ENCODE assay signal across 25 mouse cellular contexts in the genomic region with DNA sequence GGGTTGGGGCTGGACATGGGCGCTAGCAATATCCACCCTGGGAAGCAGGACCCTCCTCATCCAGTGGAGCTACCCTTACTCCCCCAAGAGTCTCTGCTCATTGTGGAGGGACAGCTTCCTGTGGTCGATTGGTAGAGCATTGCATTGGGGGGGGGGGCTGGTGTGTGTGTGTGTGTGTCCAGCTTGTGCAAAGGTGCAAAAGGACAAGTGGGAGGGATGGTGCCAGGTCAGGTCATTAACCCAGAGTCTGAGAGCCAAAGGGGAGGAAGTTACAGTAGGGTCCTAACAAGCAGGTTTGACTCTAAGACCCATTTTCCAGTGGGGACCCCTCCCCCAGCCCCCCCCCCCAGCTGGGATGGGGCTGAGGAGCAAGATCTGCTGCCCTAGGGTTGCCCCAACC. TPM values are rescaled to one million over a fixed set of nuclear protein-coding genes. Genes with fewer than 3 reads are reported as not detected.
A peak's percentile ranks its signal among the peaks of the same experiment; 100 is the strongest.
DNase-seq lines count a peak whose midpoint lies in the region; ATAC-seq and TF ChIP-seq lines count a peak whose summit lies in the region.
"Had no signal": no experiment of that assay in that cellular context is flagged by ENCODE, and none has a peak within 500 bp of the region (broad histone marks: within the 10 kb centered on the region; RNA-seq: fewer than 3 reads in every experiment).

No protein-coding gene starts in this region.

- DNase-seq in forebrain, embryonic 10.5 days (ENCODE audit: extremely low spot score, low spot score), result no peak
- DNase-seq in limb, embryonic 10.5 days (ENCODE audit: low spot score), result no peak
- peak; percentile 53 for DNase-seq in liver, postnatal 0 days
- DNase-seq in liver, result no peak
- DNase-seq: adrenal gland, adult 8-10 months; adrenal gland, postnatal 14 days; adrenal gland, postnatal 36 days; B cell, adult 2 months; cerebellum, adult 11-12 months; cerebellum, adult 2 months; cerebellum, adult 9-10 months; cerebellum, postnatal 10 days; cerebellum, postnatal 25 days; forebrain, postnatal 0 days had no signal

- TF ChIP-seq CTCF in liver, postnatal 0 days (IDR thresholded peaks at IDR 0.05; ENCODE audit: low read depth), result no peak

- peaks cover 75% of the 10 kb centered on the region for H3K27me3 ChIP-seq in forebrain, embryonic 10.5 days (ENCODE audit: poor library complexity, severe bottlenecking)
- peaks cover 33% of the 10 kb centered on the region; the same call in 1 of the 2 replicates for H3K27me3 ChIP-seq in forebrain, embryonic 12.5 days
- peaks cover 27% of the 10 kb centered on the region for H3K27me3 ChIP-seq in limb, embryonic 13.5 days
- peaks cover 68% of the 10 kb centered on the region for H3K27me3 ChIP-seq in limb, embryonic 10.5 days (ENCODE audit: low read depth, poor library complexity, severe bottlenecking)
- H3K27me3 ChIP-seq in liver, postnatal 0 days (ENCODE audit: insufficient read depth, low read length), result no peaks in the 10 kb centered on the region
- H3K27me3 ChIP-seq: forebrain, embryonic 15.5 days had no signal

- peaks cover 6% of the 10 kb centered on the region; the same call in 1 of the 2 replicates for H3K9me3 ChIP-seq in forebrain, embryonic 10.5 days
- no peaks in the 10 kb centered on the region for H3K9me3 ChIP-seq in forebrain, embryonic 12.5 days
- peaks cover 6% of the 10 kb centered on the region for H3K9me3 ChIP-seq in limb, embryonic 13.5 days
- no peaks in the 10 kb centered on the region for H3K9me3 ChIP-seq in limb, embryonic 10.5 days (replicated peaks)
- no peaks in the 10 kb centered on the region for H3K9me3 ChIP-seq in liver, postnatal 0 days (ENCODE audit: low read length)
- H3K9me3 ChIP-seq: embryonic facial prominence, embryonic 10.5 days; embryonic facial prominence, embryonic 12.5 days; forebrain, embryonic 13.5 days; forebrain, embryonic 15.5 days; G1E had no signal

- H3K27ac ChIP-seq in forebrain, embryonic 10.5 days, result peak overlapping the region; percentile 51; the same call in 1 of the 2 replicates
- no peak overlapping the region for H3K27ac ChIP-seq in forebrain, embryonic 12.5 days
- H3K27ac ChIP-seq in limb, embryonic 13.5 days, result no peak overlapping the region
- H3K27ac ChIP-seq in limb, embryonic 10.5 days, result no peak overlapping the region; the same call in 1 of the 2 replicates
- H3K27ac ChIP-seq in liver, postnatal 0 days (ENCODE audit: low read depth), result no peak overlapping the region
- H3K27ac ChIP-seq: embryonic facial prominence, embryonic 10.5 days; embryonic facial prominence, embryonic 12.5 days; forebrain, embryonic 13.5 days; forebrain, embryonic 15.5 days had no signal

- no peak for TF ChIP-seq EP300 in liver, postnatal 0 days (IDR thresholded peaks at IDR 0.05; ENCODE audit: low read depth)

- H3K4me2 ChIP-seq in forebrain, embryonic 12.5 days, result no peak overlapping the region
- no peak overlapping the region for H3K4me2 ChIP-seq in limb, embryonic 13.5 days (replicated peaks)
- no peak overlapping the region for H3K4me2 ChIP-seq in liver, postnatal 0 days (ENCODE audit: low read depth, low read length)
- H3K4me2 ChIP-seq: embryonic facial prominence, embryonic 12.5 days; forebrain, embryonic 13.5 days; forebrain, embryonic 15.5 days had no signal

- no peak overlapping the region for H3K4me3 ChIP-seq in forebrain, embryonic 10.5 days
- no peak overlapping the region for H3K4me3 ChIP-seq in forebrain, embryonic 12.5 days (replicated peaks)
- H3K4me3 ChIP-seq in limb, embryonic 13.5 days, result no peak overlapping the region
- H3K4me3 ChIP-seq in limb, embryonic 10.5 days, result no peak overlapping the region
- no peak overlapping the region for H3K4me3 ChIP-seq in liver, postnatal 0 days (ENCODE audit: low read depth, low read length)
- H3K4me3 ChIP-seq: embryonic facial prominence, embryonic 10.5 days; embryonic facial prominence, embryonic 12.5 days; forebrain, embryonic 13.5 days; forebrain, embryonic 15.5 days had no signal

- no peak for ATAC-seq in forebrain, embryonic 12.5 days (ENCODE audit: low FRiP score)
- 0 out of 2 replicates have a peak, but pooled peaks have one; percentile 2 for ATAC-seq in limb, embryonic 13.5 days (ENCODE audit: low FRiP score, low read depth)
- ATAC-seq in liver, postnatal 0 days, result peak; percentile 66
- ATAC-seq: activated CD4-positive, CD25-positive, alpha-beta regulatory T cell, adult 4 months; CD4-positive, CD25-positive, alpha-beta regulatory T cell, adult 4 months; forebrain, embryonic 13.5 days; forebrain, embryonic 15.5 days; forebrain, postnatal 0 days; Patski had no signal

- H3K9ac ChIP-seq in forebrain, embryonic 12.5 days, result no peak overlapping the region
- H3K9ac ChIP-seq in limb, embryonic 13.5 days, result no peak overlapping the region
- no peak overlapping the region for H3K9ac ChIP-seq in liver, postnatal 0 days (replicated peaks)
- H3K9ac ChIP-seq: embryonic facial prominence, embryonic 12.5 days; forebrain, embryonic 13.5 days; forebrain, embryonic 15.5 days; forebrain, postnatal 0 days had no signal

- no peaks in the 10 kb centered on the region for H3K36me3 ChIP-seq in forebrain, embryonic 10.5 days (replicated peaks)
- H3K36me3 ChIP-seq in forebrain, embryonic 12.5 days (replicated peaks), result no peaks in the 10 kb centered on the region
- no peaks in the 10 kb centered on the region for H3K36me3 ChIP-seq in limb, embryonic 13.5 days
- no peaks in the 10 kb centered on the region for H3K36me3 ChIP-seq in limb, embryonic 10.5 days
- H3K36me3 ChIP-seq in liver, postnatal 0 days (replicated peaks; ENCODE audit: insufficient read depth, low read length), result no peaks in the 10 kb centered on the region
- H3K36me3 ChIP-seq: embryonic facial prominence, embryonic 10.5 days; embryonic facial prominence, embryonic 12.5 days; forebrain, embryonic 15.5 days; G1E had no signal

- H3K4me1 ChIP-seq in forebrain, embryonic 10.5 days, result peaks cover 58% of the 10 kb centered on the region
- H3K4me1 ChIP-seq in forebrain, embryonic 12.5 days, result peaks cover 7% of the 10 kb centered on the region
- H3K4me1 ChIP-seq in limb, embryonic 13.5 days, result peaks cover 5% of the 10 kb centered on the region; the same call in 1 of the 2 replicates
- H3K4me1 ChIP-seq in limb, embryonic 10.5 days, result peaks cover 40% of the 10 kb centered on the region
- H3K4me1 ChIP-seq in liver, postnatal 0 days (ENCODE audit: insufficient read depth), result peaks cover 11% of the 10 kb centered on the region

- WGBS in forebrain, embryonic 10.5 days, result 53% methylated on average over 2 of the region's 2 CpGs
- WGBS in forebrain, embryonic 12.5 days, result 41% methylated on average over 2 of the region's 2 CpGs
- WGBS in limb, embryonic 13.5 days, result 59% methylated on average over 2 of the region's 2 CpGs
- WGBS in limb, embryonic 10.5 days, result 68% methylated on average over 2 of the region's 2 CpGs
- WGBS in liver, postnatal 0 days (ENCODE audit: insufficient replicate concordance), result 39% methylated on average over 2 of the region's 2 CpGs

RNA-seq across cellular contexts. Expression of a gene that starts 2.7 kb away (rescaled TPM):
- not detected in 2 replicates for polyA plus RNA-seq in forebrain, embryonic 10.5 days (2016; fragmentation: Nextera tagmentation; extraction: Ambion mirVana)
- polyA plus RNA-seq in forebrain, embryonic 12.5 days (2016; fragmentation: Nextera tagmentation; extraction: Ambion mirVana), result 0.12 TPM in 1 of 2 replicates, not detected in the other
- polyA plus RNA-seq in limb, embryonic 13.5 days (2015; fragmentation: Nextera tagmentation; extraction: Ambion mirVana), result not detected in 2 replicates
- polyA plus RNA-seq in limb, embryonic 10.5 days (2016; fragmentation: Nextera tagmentation; extraction: Ambion mirVana), result not detected in 2 replicates
- not detected in 2 replicates for polyA plus RNA-seq in liver, postnatal 0 days (2015; fragmentation: Nextera tagmentation; extraction: Ambion mirVana)
- polyA plus RNA-seq: activated CD4-positive, CD25-positive, alpha-beta regulatory T cell, adult 4 months; CD4-positive, CD25-positive, alpha-beta regulatory T cell, adult 4 months; cerebellum, adult 2 months; cortical plate, adult 2 months; embryonic facial prominence, embryonic 10.5 days; forebrain, embryonic 13.5 days; G1E; Patski had no signal

RNA-seq across cellular contexts. Expression of a gene that starts 17.0 kb away (rescaled TPM):
- polyA plus RNA-seq in forebrain, embryonic 10.5 days (2016; fragmentation: Nextera tagmentation; extraction: Ambion mirVana), result 0.09 and 0.18 TPM in 2 replicates
- 0.15 and 0.23 TPM in 2 replicates for polyA plus RNA-seq in forebrain, embryonic 12.5 days (2016; fragmentation: Nextera tagmentation; extraction: Ambion mirVana)
- polyA plus RNA-seq in limb, embryonic 13.5 days (2015; fragmentation: Nextera tagmentation; extraction: Ambion mirVana), result 0.20 and 0.25 TPM in 2 replicates
- 0.16 and 0.28 TPM in 2 replicates for polyA plus RNA-seq in limb, embryonic 10.5 days (2016; fragmentation: Nextera tagmentation; extraction: Ambion mirVana)
- not detected in 2 replicates for polyA plus RNA-seq in liver, postnatal 0 days (2015; fragmentation: Nextera tagmentation; extraction: Ambion mirVana)
- polyA plus RNA-seq: activated CD4-positive, CD25-positive, alpha-beta regulatory T cell, adult 4 months; CD4-positive, CD25-positive, alpha-beta regulatory T cell, adult 4 months; cerebellum, adult 2 months; cortical plate, adult 2 months; forebrain, postnatal 0 days; G1E had no signal

RNA-seq across cellular contexts. Expression of a gene that starts 30.1 kb away (rescaled TPM):
- polyA plus RNA-seq in forebrain, embryonic 10.5 days (2016; fragmentation: Nextera tagmentation; extraction: Ambion mirVana), result 80.7 and 85.0 TPM in 2 replicates
- 61.6 and 72.0 TPM in 2 replicates for polyA plus RNA-seq in forebrain, embryonic 12.5 days (2016; fragmentation: Nextera tagmentation; extraction: Ambion mirVana)
- 96.2 and 97.8 TPM in 2 replicates for polyA plus RNA-seq in limb, embryonic 13.5 days (2015; fragmentation: Nextera tagmentation; extraction: Ambion mirVana)
- 82.9 and 83.5 TPM in 2 replicates for polyA plus RNA-seq in limb, embryonic 10.5 days (2016; fragmentation: Nextera tagmentation; extraction: Ambion mirVana)
- polyA plus RNA-seq in liver, postnatal 0 days (2015; fragmentation: Nextera tagmentation; extraction: Ambion mirVana), result 68.3 and 74.9 TPM in 2 replicates

RNA-seq across cellular contexts. Expression of a gene that starts 34.4 kb away (rescaled TPM):
- 3.3 and 4.4 TPM in 2 replicates for polyA plus RNA-seq in forebrain, embryonic 10.5 days (2016; fragmentation: Nextera tagmentation; extraction: Ambion mirVana)
- 0.63 and 1.3 TPM in 2 replicates for polyA plus RNA-seq in forebrain, embryonic 12.5 days (2016; fragmentation: Nextera tagmentation; extraction: Ambion mirVana)
- polyA plus RNA-seq in limb, embryonic 13.5 days (2015; fragmentation: Nextera tagmentation; extraction: Ambion mirVana), result 1.1 and 1.4 TPM in 2 replicates
- 6.3 and 10.7 TPM in 2 replicates for polyA plus RNA-seq in limb, embryonic 10.5 days (2016; fragmentation: Nextera tagmentation; extraction: Ambion mirVana)
- not detected in 2 replicates for polyA plus RNA-seq in liver, postnatal 0 days (2015; fragmentation: Nextera tagmentation; extraction: Ambion mirVana)
- polyA plus RNA-seq: cerebellum, adult 2 months; cortical plate, adult 2 months; forebrain, embryonic 13.5 days; forebrain, postnatal 0 days; G1E had no signal

RNA-seq across cellular contexts. Expression of a gene that starts 49.3 kb away (rescaled TPM):
- 20.8 and 23.0 TPM in 2 replicates for polyA plus RNA-seq in forebrain, embryonic 10.5 days (2016; fragmentation: Nextera tagmentation; extraction: Ambion mirVana)
- 49.4 and 49.9 TPM in 2 replicates for polyA plus RNA-seq in forebrain, embryonic 12.5 days (2016; fragmentation: Nextera tagmentation; extraction: Ambion mirVana)
- polyA plus RNA-seq in limb, embryonic 13.5 days (2015; fragmentation: Nextera tagmentation; extraction: Ambion mirVana), result 57.1 and 57.3 TPM in 2 replicates
- 16.9 and 23.6 TPM in 2 replicates for polyA plus RNA-seq in limb, embryonic 10.5 days (2016; fragmentation: Nextera tagmentation; extraction: Ambion mirVana)
- polyA plus RNA-seq in liver, postnatal 0 days (2015; fragmentation: Nextera tagmentation; extraction: Ambion mirVana), result 20.4 and 20.9 TPM in 2 replicates
